Mouse (Mus musculus) ovary, postnatal 36 days (tissue): ENCODE results near the gene H2-Ke6.
"Not testable (repeated sequence)": the region's sequence is repeated elsewhere in the genome, so short reads cannot be mapped to it uniquely, and the experiment has no call there.

Source experiments
- DNase-seq: peaks from one replicate; pipeline ENCODE4 v3.0.0; 2022; ENCODE audit warnings: low spot score, mixed read lengths

Gene H2-Ke6

GRCm38 (mm10) chr17:34029150-34029889 is 1.5 kb upstream of the H2-Ke6 start:
- no peak for DNase-seq

GRCm38 (mm10) chr17:34028501-34029149 is 765 bp upstream of the H2-Ke6 start:
- peak; percentile 19 for DNase-seq

GRCm38 (mm10) chr17:34026917-34027655 is 774 bp downstream of the H2-Ke6 start:
- no peak for DNase-seq

- DNase-seq, result no peak
Observed at GRCm38 (mm10) chr17:34026221-34026620, 1.6 kb downstream of the H2-Ke6 start.

DNA sequence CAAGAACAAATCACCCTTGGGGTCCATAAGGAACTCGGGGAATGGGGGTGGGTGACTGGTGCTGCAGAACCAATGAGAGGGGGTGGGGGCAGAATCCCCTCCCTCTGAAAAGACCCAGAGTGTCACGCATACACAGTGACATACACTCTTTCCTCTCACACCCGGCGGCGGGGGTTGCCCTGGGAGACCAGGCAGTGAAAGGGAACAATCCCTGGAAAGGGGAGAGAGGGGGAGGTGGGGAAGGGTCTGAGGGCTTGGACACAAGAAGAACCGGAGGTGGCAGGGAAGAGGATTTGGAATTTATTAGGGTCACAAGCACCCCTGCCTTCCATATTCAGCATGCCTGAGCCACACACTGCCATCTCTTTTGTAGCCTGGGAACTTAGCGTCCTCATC is 2.1 kb downstream of the H2-Ke6 start:
- DNase-seq, result no peak

- no peak for DNase-seq
Observed at GRCm38 (mm10) chr17:34024861-34025755, 2.8 kb downstream of the H2-Ke6 start.

- peak; percentile 86 for DNase-seq
Observed at GRCm38 (mm10) chr17:34024317-34024821, 3.5 kb downstream of the H2-Ke6 start, which contains the start of gene Ring1. Gene Ring1 (minus strand): TSS chr17:34024680.

GRCm38 (mm10) chr17:34023678-34024077 is 4.2 kb downstream of the H2-Ke6 start:
- no peak for DNase-seq

DNA sequence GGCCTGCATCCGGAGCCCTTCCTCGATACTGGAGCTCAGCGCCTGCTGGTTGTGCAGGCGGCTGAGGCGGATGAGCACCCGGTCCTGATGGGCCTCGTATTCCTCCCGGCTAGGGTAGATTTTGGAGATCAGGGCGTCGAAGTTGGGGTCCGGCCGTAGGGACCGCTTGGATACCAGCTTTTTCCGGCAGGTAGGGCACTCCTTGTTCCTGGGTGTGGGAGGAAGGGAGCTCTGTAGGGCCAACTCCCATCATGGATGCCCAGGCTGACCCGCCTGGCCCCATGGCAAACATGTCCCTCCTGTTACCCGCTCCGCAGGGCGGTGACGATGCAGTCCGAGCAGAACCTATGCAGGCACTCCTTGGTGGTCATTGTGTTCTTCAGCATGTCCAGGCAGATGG is 4.9 kb downstream of the H2-Ke6 start:
- peak; percentile 12 for DNase-seq

GRCm38 (mm10) chr17:34022414-34022783 is 5.5 kb downstream of the H2-Ke6 start:
- no peak for DNase-seq

- DNase-seq, result no peak
Observed at GRCm38 (mm10) chr17:34021539-34022413, 6.1 kb downstream of the H2-Ke6 start.

DNA sequence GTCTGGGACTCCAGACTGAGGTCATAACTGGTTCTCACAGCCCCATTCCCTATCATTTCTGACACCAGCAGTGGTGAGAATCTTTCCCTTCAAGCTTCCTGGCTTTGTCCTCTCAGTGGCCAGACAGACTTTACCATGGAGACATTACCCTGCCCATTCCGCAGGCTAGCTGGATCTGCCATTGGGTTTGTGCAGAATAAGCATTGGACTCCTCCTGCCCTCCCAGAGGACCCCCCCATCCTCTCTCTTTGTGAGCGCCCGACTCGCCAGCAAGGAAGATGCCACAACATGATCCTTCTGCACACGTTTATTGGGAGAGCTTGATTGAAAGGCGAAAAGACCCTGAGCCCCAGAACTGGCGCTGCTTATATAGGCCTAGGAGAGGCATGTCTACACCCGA is 14.4 kb downstream of the H2-Ke6 start:
- no peak for DNase-seq

GRCm38 (mm10) chr17:34010156-34010555 is 17.7 kb downstream of the H2-Ke6 start:
- DNase-seq, result no peak

DNA sequence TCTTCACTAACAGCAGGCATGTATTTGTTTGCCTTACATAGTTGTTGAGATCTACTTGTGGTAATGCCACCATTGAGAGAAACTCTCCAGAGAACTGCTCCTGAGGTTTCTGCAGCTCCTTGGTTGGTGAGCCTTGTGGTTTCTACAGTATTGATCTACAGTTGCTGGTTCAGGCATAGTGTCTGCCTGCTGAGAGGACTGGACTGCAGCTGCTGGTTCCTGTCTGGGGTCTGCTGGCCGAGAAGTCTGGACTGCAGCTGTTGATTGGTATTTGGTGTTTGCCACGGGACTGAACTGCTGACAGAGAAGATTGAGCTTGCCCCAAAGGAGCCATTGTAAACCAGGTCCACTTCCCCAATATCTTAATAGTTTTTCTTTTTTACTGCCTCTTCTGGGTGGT is 21.3 kb downstream of the H2-Ke6 start:
- no peak for DNase-seq

DNA sequence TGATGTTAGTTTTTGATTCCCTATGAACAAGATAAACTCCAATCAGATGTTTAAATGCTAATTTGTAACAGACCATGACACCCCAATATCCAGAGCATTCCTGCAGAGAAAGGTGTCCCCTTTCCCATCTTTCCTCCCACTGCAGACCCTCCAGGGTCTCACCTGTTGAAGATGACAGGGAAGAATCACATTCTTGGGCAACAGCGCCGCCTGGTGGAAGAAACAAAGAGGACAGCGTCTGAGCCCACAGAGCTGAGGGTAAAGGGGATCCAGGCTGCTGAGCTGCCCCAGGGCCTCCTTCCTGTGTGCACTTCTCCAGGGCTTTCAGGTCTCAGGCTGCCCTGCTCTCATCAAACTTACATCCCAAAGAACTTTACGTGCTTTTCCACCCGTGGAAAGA is 24.4 kb downstream of the H2-Ke6 start:
- DNase-seq, result no peak

DNA sequence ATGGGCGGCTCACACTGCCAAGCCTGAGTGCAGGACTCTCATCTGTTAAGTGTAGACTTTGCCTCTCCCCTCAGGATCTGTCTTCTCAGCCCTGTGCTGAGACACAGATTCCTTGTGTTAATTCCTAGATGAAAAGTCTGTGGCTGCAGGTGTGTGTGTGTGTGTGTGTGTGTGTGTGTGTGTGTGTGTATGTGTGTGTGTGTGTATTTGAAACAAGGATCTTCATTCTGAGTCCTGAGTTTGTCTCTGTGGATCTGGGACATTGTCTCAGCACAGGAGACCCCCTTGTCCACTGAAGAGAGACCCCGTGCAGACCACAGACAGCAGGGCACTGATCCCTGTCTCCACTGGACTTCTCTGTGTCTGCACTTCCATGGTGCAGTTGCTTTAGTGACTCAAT is 27.1 kb downstream of the H2-Ke6 start:
- DNase-seq, result not testable (repeated sequence)

GRCm38 (mm10) chr17:34000150-34000537 is 27.7 kb downstream of the H2-Ke6 start, which contains the start of gene H2-K1:
Gene H2-K1 (minus strand): TSS chr17:34000347.
- peak; percentile 86 for DNase-seq

DNA sequence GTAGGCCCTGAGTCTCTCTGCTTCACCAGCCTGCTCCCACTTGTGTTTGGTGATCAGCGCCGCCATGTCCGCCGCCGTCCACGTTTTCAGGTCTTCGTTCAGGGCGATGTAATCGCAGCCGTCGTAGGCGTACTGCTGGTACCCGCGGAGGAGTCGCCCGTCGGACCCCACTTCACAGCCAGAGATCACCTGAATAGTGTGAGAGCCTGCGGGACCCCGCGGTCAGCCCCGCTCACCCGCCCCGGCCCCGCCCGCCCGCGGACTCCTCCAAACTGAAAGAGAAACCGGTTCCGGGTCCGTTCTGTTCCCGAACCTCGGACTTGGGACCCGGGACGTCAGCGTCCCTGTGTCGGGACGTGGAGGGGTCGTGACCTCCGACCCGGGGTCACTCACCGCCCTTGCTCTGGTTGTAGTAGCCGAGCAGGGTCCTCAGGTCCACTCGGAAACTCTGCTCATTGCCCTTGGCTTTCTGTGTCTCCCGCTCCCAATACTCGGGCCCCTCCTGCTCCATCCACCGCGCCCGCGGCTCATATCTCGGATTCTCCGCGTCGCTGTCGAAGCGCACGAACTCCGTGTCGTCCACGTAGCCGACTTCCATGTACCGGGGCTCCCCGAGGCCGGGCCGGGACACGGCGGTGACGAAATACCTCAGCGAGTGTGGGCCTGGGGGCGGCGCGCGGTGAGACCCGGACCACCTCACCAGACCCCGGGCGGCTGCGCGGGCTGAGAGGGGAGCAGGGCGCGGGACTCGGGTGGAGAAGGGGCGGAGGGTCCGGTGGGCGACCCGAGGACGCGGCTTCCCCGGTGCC is 28.3 kb downstream of the H2-Ke6 start:
- DNase-seq, result no peak

DNA sequence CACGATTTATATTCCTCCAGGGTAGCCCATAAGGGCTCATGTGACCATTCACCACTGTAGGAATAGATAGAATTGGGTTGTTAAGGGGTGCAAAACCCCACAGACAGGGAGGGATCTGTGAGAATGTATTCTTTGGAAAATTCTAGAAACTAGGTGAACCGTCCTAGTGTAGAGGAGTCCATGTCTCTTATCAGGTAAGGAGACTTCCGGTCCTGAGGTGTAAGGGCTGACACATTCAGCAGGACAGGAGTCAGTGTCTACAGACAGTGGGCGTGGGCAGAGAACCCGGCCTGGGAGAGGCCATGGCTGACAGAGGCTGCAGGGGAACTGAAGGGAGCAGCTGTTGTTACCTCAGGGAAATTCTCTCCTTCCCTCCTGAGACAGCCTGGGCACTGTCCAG is 29.2 kb downstream of the H2-Ke6 start:
- not testable (repeated sequence) for DNase-seq

- not testable (repeated sequence) for DNase-seq
Observed at GRCm38 (mm10) chr17:33997025-33997424, 30.8 kb downstream of the H2-Ke6 start.
